Mouse (Mus musculus) gastrocnemius, postnatal 14 days (tissue): Measurements from ENCODE around the gene Scgb1b11. TPM values are rescaled to one million over a fixed set of nuclear protein-coding genes. Genes with fewer than 3 reads are reported as not detected.
"Not testable (repeated sequence)": the region's sequence is repeated elsewhere in the genome, so short reads cannot be mapped to it uniquely, and the experiment has no call there.

Experiments
- DNase-seq: peaks from one replicate; pipeline ENCODE4 v3.0.0; 2021; ENCODE audit warnings: mixed read lengths
- intact Hi-C: fragments of 180-260 bp; cut with DNase I; formaldehyde crosslinking; loops from one replicate; pipeline ENCODE4 v1.15.1; 2025; ENCODE audit warnings: low total_unique reads
- long read RNA-seq, 2 experiments: library from polyadenylated mRNA; stranded (forward); transcript quantifications; one replicate each; pipeline ENCODE4 v2.0.0; 2021
- total RNA-seq, 2 experiments: library from RNA; stranded (reverse); gene quantifications; 2 replicates each; pipeline ENCODE4 v1.2.3; 2021

The Scgb1b11 gene
- total RNA-seq: not detected
- long read RNA-seq, experiment 1: 0 reads
- long read RNA-seq, experiment 2: 0 reads

GRCm38 (mm10) chr7:32222540-32222939 lies at the start of gene Scgb1b11:
Scgb1b11 (plus strand) TSS chr7:32222840.
- DNase-seq, intact Hi-C loops: not testable (repeated sequence)

DNA sequence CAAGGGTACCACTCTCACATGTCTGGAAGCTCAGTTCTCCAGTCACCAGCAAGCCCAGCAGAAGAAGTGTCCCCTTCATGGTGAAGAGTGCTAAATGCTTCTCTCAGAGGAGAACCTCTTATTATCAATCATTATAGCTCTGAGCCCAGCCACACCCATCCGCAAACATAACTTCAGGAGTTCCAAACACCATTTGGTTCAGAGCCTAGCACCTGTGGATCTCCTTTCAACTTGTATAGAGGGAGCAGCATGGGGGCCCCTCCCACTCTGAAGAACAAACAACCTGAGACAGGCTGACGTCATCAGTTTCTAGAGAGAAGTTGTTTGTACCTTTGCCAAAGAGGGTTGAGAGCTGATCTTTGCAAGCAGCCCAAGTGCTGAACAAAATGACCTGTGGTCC lies 11.6 kb upstream of the Scgb1b11 start, which contains the start of gene Scgb2b11:
Scgb2b11 (minus strand) TSS at position 101 of the 400 bp plus-strand sequence.
- DNase-seq, intact Hi-C loops: not testable (repeated sequence)

Other genes with a start within 250 kb of the Scgb1b11 start
- gene Scgb1b10, start 122.0 kb upstream of the Scgb1b11 start, total RNA-seq: not detected
- gene Scgb2b11, start 11.7 kb upstream of the Scgb1b11 start, total RNA-seq: not detected
- gene Scgb2b12, start 104.4 kb downstream of the Scgb1b11 start, total RNA-seq: not detected
- not detected for gene Scgb1b12, start 111.3 kb downstream of the Scgb1b11 start, total RNA-seq
- not detected for gene Scgb1b29, start 218.7 kb downstream of the Scgb1b11 start, total RNA-seq